Mouse (Mus musculus) kidney, embryonic 16.5 days (tissue): ENCODE results near the gene Ing1. TPM values are rescaled to one million over a fixed set of nuclear protein-coding genes. Genes with fewer than 3 reads are reported as not detected.
A peak's percentile ranks its signal among the peaks of the same experiment; 100 is the strongest.
"Not testable (repeated sequence)": the region's sequence is repeated elsewhere in the genome, so short reads cannot be mapped to it uniquely, and the experiment has no call there.

Source experiments
- ATAC-seq: fragments of 200-750 bp; cut with Nextera tagmentation; 2 replicates; pipeline ENCODE4 v1.8.0; 2017; ENCODE audit warnings: moderate TSS enrichment; ENCODE audit not compliant: low FRiP score, low TSS enrichment
- H3K27ac ChIP-seq: fragments of 300-500 bp; sonication (generic); 2 replicates; pipeline ENCODE4 v1.5.1; 2014; ENCODE audit warnings: low read length
- H3K27me3 ChIP-seq: fragments of 300-500 bp; sonication (generic); 2 replicates; pipeline ENCODE4 v1.6.1; 2014; ENCODE audit warnings: low read length, control low read depth, mixed read lengths; ENCODE audit not compliant: insufficient read depth
- H3K36me3 ChIP-seq: fragments of 300-500 bp; sonication (generic); 2 replicates; pipeline ENCODE4 v1.6.1; 2014; ENCODE audit warnings: low read length, control low read depth, mixed read lengths; ENCODE audit not compliant: insufficient read depth
- H3K4me1 ChIP-seq: fragments of 300-500 bp; sonication (generic); 2 replicates; pipeline ENCODE4 v1.6.1; 2014; ENCODE audit warnings: low read length, control low read depth, mixed read lengths; ENCODE audit not compliant: insufficient read depth
- H3K4me2 ChIP-seq: fragments of 300-500 bp; sonication (generic); replicated peaks from 2 replicates; pipeline ENCODE4 v1.6.1; 2014; ENCODE audit warnings: low read depth, low read length
- H3K4me3 ChIP-seq: fragments of 300-500 bp; sonication (generic); 2 replicates; pipeline ENCODE4 v1.5.1; 2014; ENCODE audit warnings: mild to moderate bottlenecking, low read length
- H3K9ac ChIP-seq: fragments of 300-500 bp; sonication (generic); replicated peaks from 2 replicates; pipeline ENCODE4 v1.6.1; 2014; ENCODE audit warnings: low read length
- H3K9me3 ChIP-seq: fragments of 300-500 bp; sonication (generic); 2 replicates; pipeline ENCODE4 v1.6.1; 2016; ENCODE audit warnings: low read length, control low read depth
- WGBS: fragments of 180-500 bp; shearing (Covaris S2); extraction: QIAGEN DNeasy Blood & Tissue Kit; methylation state at CpG from one replicate; pipeline ENCODE4 v1.1.7; 2014; 5-methylcytosine and 5-hydroxymethylcytosine counted together
- polyA plus RNA-seq: library from polyadenylated mRNA; unstranded; fragments of >200 nt; fragmentation: Nextera tagmentation; extraction: Ambion mirVana; gene quantifications from 2 replicates; pipeline ENCODE4 v1.2.1, GENCODE M21; 2015

The Ing1 gene
- polyA plus RNA-seq, 1 experiment from 2014 or later = 37.9 TPM

DNA sequence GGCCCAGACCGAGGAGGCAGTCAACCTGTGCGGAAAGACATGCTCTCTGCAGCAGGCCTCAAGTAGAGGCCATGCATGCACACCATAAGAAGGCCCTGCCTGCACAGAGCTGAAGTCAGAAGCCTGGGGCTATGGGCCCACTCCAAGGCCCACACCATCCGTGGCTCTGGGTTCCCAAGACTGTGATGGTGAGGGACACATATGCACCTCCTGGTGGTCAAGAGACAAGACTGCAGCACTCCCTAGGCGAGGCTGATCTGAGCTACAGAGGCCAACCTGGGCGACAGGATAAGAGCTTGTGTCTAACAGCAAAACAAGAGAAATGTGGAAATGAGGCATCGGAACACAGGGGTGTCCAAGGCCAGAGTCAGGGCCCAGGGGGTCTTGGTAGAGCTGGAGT, 8.3 kb upstream of the Ing1 start:
- 65% methylated on average over 6 of the region's 6 CpGs for WGBS
- Histone ChIP-seq H3K27ac (no peak overlapping the region), H3K4me1 (0 out of 2 replicates have a peak, but pooled peaks cover 8% of the 10 kb centered on the region), H3K9ac (no peak overlapping the region), H3K4me3 (no peak overlapping the region), H3K27me3 (no peaks in the 10 kb centered on the region), H3K4me2 (no peak overlapping the region), H3K9me3 (no peaks in the 10 kb centered on the region), H3K36me3 (peaks cover 15% of the 10 kb centered on the region)
- ATAC-seq = no peak

DNA sequence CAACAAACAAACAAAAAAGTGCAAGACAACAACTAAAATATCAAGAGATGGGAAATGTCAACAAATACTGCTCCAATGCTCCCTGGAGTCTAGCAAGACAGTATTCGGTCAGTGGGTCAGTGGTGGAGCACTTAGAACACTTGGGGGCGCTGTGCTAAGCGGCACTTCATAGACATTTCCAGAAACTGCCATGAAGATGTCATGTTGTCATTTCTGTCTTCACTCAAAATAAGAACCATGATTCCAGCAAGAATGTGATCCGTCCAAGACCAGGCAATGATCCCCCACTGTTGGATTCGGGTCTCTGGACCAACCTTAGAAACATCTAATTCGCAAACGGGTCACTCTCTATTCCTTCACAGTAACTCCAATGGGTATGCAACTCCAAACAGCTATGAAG, 5.7 kb upstream of the Ing1 start:
- Histone ChIP-seq H3K9me3 (no peaks in the 10 kb centered on the region), H3K9ac (peak overlapping the region; percentile 89; the same call in 1 of the 2 replicates), H3K27me3 (no peaks in the 10 kb centered on the region), H3K4me2 (peak overlapping the region; percentile 67), H3K4me1 (peaks cover 19% of the 10 kb centered on the region), H3K4me3 (peak overlapping the region; percentile 81), H3K36me3 (peaks cover 10% of the 10 kb centered on the region; the same call in 1 of the 2 replicates), H3K27ac (peak overlapping the region; percentile 93; the same call in 1 of the 2 replicates)
- no peak for ATAC-seq
- 16% methylated on average over 7 of the region's 7 CpGs for WGBS

GRCm38 (mm10) chr8:11550281-11550948, 5.0 kb upstream of the Ing1 start, which contains the start of gene Cars2:
TSS of gene Cars2 (minus strand) at chr8:11550783.
- peak; percentile 81 for ATAC-seq
- WGBS = under 1% methylated on average over 53 of the region's 53 CpGs

GRCm38 (mm10) chr8:11551497-11551896, 3.9 kb upstream of the Ing1 start:
- H3K36me3 ChIP-seq, H3K9ac ChIP-seq, ATAC-seq, H3K27me3 ChIP-seq, H3K27ac ChIP-seq, H3K9me3 ChIP-seq, H3K4me2 ChIP-seq, H3K4me3 ChIP-seq: not testable (repeated sequence)
- peaks cover 20% of the 10 kb centered on the region for H3K4me1 ChIP-seq
- 81% methylated on average over 3 of the region's 4 CpGs for WGBS

More at GRCm38 (mm10) chr8:11550281-11550948, 5.0 kb upstream of the Ing1 start, which contains the start of gene Cars2:
- Histone ChIP-seq H3K27ac (peak within 1 kb of the TSS; percentile 93), H3K4me1 (peaks cover 20% of the 10 kb centered on the region), H3K36me3 (peaks cover 10% of the 10 kb centered on the region; the same call in 1 of the 2 replicates), H3K4me3 (peak within 1 kb of the TSS; percentile 81), H3K9me3 (no peaks in the 10 kb centered on the region), H3K4me2 (peak within 1 kb of the TSS; percentile 67), H3K27me3 (no peaks in the 10 kb centered on the region), H3K9ac (peak within 1 kb of the TSS; percentile 89)

DNA sequence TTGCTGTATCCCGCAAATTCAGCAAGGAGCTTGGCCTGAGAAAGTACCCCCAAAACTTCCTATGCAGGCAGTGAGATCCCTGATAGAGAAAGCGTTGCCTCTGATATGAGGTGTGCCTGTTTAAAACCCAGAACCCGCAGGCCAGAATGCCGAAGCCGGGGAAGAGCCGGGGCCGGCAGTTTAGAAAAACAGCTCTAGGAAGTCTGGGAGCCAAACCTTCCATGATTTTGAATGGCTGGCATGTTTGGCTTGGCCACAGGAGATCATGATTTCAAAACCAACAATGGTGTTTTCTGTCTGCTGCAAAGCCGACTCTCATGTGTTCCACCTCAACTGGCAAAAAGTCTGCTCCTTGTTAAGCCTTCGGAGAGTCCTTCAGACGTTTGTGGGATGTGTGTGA, 3.0 kb upstream of the Ing1 start:
- Histone ChIP-seq H3K36me3 (no peaks in the 10 kb centered on the region), H3K4me2 (no peak overlapping the region), H3K4me1 (peaks cover 20% of the 10 kb centered on the region), H3K9me3 (no peaks in the 10 kb centered on the region), H3K9ac (no peak overlapping the region), H3K4me3 (no peak overlapping the region), H3K27ac (no peak overlapping the region), H3K27me3 (no peaks in the 10 kb centered on the region)
- no peak for ATAC-seq
- WGBS = 67% methylated on average over 10 of the region's 10 CpGs

DNA sequence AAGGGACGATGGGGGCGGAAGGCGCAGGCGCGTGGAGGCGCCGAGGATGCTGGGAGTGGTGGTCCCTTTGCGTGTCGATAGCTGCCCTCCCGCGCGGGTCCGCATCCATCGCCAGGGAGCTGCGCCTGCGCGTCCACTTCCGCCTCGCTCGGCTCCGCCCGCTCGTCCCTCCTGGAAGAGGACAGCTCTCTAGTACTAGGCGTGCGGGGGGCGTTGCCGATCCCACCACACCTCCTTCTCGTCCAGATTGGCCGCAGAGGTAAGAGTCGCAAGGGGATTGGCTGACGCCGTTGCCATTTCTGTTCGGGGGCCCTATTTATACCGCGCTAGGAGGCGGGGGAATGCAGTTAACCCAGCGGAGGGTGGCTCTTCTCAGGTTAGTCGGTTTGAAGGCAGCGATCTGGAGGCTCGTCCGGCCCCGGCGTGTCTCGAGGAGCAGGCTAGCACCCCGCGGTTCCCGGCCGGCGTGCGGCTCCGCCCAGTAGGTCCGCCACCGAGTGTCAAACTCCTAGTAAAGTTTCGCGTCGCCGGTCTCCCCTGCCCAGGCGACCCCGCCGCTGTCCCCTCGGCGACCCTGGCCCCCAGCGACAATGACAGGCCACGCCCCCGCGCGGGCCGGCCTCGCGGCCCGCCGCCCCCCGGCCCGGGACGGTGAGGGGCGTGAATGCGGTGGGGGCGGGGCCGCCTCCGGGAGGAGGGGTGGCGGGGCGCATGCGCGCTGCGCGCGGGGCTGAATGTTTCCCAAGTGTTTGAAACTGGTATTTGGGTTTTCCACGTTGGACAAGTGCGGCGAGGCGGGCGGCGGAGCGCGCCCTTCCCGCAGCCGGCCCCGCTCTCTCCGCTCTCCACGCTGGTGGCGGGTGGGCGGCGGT, 585 bp downstream of the Ing1 start:
- Histone ChIP-seq H3K4me1 (peaks cover 27% of the 10 kb centered on the region), H3K9ac (peak overlapping the region; percentile 94), H3K4me3 (peak overlapping the region; percentile 91), H3K36me3 (no peaks in the 10 kb centered on the region), H3K4me2 (peak overlapping the region; percentile 71), H3K9me3 (no peaks in the 10 kb centered on the region), H3K27ac (peak overlapping the region; percentile 99), H3K27me3 (no peaks in the 10 kb centered on the region)
- WGBS = under 1% methylated on average over 97 of the region's 103 CpGs
- peak; percentile 92 for ATAC-seq

- Histone ChIP-seq H3K9me3 (no peaks in the 10 kb centered on the region), H3K36me3 (peaks cover 8% of the 10 kb centered on the region), H3K4me3 (peak overlapping the region; percentile 91), H3K9ac (peak overlapping the region; percentile 94), H3K4me1 (peaks cover 25% of the 10 kb centered on the region), H3K4me2 (peak overlapping the region; percentile 71), H3K27ac (peak overlapping the region; percentile 99), H3K27me3 (no peaks in the 10 kb centered on the region)
- no peak for ATAC-seq
- WGBS = under 1% methylated on average over 83 of the region's 85 CpGs
Measured at GRCm38 (mm10) chr8:11556691-11557423, 1.5 kb downstream of the Ing1 start.

DNA sequence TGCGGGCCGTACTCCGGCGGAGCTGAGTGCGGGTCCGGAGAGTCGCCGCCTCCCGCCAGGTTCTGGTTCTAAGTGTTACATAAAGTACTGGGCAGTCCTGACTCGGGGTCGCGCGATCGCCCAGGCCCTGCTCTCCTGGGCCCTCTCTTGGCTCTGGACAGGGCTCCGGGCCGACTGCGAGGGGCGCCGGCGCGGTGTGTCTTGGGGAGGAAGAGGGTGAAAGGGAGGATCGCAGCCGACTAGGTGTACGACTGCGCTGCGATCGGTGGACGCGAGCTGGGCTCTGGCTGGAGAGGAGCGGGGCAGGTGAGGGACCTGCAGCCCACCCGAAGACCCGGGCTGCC, 2.0 kb downstream of the Ing1 start:
- Histone ChIP-seq H3K27ac (peak overlapping the region; percentile 99), H3K27me3 (no peaks in the 10 kb centered on the region), H3K36me3 (peaks cover 13% of the 10 kb centered on the region), H3K9ac (peak overlapping the region; percentile 94), H3K4me2 (peak overlapping the region; percentile 71), H3K4me1 (peaks cover 25% of the 10 kb centered on the region), H3K9me3 (no peaks in the 10 kb centered on the region), H3K4me3 (peak overlapping the region; percentile 91)
- 0% methylated on average over 30 of the region's 32 CpGs for WGBS
- ATAC-seq = peak; percentile 1

DNA sequence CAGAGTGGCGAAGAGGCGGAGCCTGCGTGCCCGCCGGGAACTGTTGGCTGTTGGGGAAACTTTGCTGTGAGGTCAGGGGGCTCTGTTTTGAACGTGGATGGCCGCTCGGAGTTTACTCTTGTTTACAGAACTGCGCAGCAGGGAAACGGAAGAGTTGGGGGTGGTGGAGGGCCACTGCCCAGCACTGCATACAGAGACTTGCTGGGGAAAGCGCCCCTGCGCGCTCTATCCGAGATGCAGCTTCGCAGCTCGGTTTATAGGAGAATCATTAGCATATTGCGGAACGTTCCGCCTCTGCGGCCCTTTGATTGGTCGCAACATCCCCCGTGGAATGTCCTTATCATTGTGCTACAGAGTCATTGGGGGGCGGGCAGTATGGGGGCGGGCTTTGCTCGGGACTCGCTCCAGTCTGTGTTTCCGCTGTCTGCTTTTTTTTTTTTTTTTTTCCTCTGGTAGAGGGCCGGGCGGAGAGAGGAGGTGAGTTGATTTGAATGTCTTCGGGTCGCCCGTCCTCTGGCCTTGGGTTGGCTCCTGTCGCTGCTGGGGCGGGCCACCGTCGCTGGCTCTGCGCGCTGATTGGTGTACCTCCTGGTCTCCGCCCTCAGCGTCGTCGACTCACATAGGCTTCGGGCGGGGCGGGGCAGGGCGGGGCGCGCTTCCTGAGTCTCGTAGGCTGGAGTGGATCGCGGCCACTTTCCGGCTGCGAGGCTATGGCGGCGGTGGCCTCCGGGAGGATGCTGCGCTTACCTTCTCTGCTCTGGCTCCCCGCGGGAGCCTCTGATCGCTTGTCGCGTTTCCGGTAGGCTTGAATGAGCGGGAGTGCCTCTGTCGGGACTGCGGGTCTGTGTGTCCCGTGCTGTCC, 2.6 kb downstream of the Ing1 start:
- Histone ChIP-seq H3K4me1 (peaks cover 25% of the 10 kb centered on the region), H3K27ac (peak overlapping the region; percentile 99), H3K9me3 (no peaks in the 10 kb centered on the region), H3K9ac (peak overlapping the region; percentile 94), H3K27me3 (no peaks in the 10 kb centered on the region), H3K4me2 (peak overlapping the region; percentile 71), H3K4me3 (peak overlapping the region; percentile 91), H3K36me3 (peaks cover 13% of the 10 kb centered on the region)
- ATAC-seq = peak; percentile 84
- WGBS = under 1% methylated on average over 67 of the region's 67 CpGs
